Mouse (Mus musculus): ENCODE data around the gene Grm8.

The Grm8 gene

DNA sequence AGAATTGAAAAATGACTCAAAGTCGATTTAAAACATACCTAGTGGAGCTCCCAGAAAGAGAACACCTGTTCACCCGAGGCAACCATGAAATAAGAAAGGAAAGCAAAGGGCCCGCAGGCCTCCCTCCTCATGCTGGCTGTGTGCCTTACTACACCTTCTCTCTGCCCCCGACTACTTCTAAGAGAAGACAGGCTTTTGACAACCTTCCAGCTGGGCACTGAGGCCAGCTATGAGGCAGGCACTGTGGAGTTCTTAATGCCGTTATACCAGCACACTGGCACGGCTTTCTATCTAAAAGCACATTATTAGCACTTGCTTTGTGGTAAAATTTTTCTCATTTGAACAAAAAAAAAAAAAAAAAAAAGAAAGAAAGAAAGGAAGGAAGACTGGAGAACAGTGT, 589.5 kb downstream of the Grm8 start:
- peak; percentile 2 for DNase-seq

DNA sequence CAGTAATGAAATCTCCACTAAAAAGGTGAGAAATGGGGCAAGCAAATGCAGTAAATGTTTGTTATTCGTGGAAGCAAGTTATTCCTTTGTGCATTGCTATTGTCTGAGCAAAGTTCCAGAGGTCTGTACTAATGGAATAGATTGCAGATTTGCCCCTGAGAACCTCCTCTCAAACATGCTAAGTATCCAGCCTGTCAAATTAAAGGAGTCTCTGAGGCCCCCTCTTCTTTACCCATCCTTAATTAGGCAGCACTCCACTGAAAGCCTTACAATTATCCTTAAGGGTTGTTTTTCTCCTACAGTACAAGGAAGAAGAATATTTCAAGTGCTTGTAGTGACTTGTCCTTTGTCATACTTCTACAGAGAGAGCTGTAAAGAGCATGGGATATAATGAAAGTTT, 617.4 kb downstream of the Grm8 start:
- no peak for DNase-seq

- no peak for DNase-seq
Measured at GRCm38 (mm10) chr6:27460998-27461397, 674.0 kb downstream of the Grm8 start.

GRCm38 (mm10) chr6:27408473-27408872, 726.5 kb downstream of the Grm8 start:
- no peak for DNase-seq

GRCm38 (mm10) chr6:27372416-27372815, 762.6 kb downstream of the Grm8 start:
- no peak for DNase-seq

GRCm38 (mm10) chr6:27371095-27371494, 763.9 kb downstream of the Grm8 start:
- no peak for DNase-seq

DNA sequence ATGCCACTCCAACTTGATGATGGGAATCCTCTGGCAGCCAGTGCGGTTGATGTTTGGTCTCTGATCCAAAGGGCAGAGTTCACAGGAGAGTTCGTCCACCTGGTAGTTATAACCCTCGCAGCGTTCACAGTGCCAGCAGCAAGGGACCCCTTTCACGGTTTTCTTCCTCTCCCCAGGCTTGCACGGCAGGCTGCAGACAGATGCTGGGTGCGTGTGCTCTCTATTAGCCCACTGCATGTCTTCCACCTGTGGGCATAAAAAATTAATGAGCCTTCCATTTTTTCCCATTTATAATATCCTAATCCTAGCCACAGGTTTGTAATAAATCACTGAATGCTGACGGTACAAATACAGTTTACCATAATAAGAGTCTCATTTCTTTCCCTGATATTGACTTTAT, 771.2 kb downstream of the Grm8 start:
- no peak for DNase-seq

GRCm38 (mm10) chr6:27360440-27360839, 774.5 kb downstream of the Grm8 start:
- no peak for DNase-seq

DNA sequence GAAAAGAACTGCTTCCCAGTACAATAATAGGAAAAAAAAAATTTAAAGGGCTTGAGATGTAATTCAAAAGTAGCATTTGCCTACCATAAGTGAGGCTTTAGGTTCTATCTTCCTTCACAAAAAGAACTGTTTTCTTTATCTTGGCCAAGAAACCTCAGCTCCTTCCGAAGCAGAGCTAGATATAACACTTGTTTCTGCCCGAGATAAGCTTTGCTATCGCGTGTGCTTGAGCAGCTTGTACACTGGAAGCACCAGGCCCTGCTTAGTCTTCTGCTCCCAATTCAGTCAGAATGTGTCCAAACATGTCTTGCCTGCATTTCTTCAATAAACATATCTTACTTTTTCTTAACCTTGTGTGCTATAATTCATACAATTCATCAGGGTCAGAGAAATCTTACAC, 783.8 kb downstream of the Grm8 start:
- no peak for DNase-seq

DNA sequence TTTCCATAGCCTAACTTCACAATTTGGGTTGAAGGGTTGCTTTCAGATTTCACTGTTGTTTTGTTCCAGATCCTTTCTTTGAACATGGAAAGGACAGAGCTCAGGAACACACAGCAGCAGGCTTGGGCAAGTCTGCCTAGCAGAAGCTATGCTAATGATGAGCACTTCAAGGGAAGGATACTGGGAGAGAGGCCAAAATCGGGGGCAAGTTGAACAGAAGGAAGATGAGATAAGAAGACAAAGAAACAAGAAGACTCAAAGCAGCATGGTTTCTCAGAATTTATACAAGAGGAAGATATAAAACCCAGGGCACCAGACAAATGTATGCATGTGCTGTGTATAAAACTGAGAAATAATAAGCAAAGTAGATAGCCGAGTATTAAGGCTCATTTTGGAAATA, 786.7 kb downstream of the Grm8 start:
- no peak for DNase-seq

GRCm38 (mm10) chr6:27346311-27346710, 788.7 kb downstream of the Grm8 start:
- DNase-seq: no peak

DNA sequence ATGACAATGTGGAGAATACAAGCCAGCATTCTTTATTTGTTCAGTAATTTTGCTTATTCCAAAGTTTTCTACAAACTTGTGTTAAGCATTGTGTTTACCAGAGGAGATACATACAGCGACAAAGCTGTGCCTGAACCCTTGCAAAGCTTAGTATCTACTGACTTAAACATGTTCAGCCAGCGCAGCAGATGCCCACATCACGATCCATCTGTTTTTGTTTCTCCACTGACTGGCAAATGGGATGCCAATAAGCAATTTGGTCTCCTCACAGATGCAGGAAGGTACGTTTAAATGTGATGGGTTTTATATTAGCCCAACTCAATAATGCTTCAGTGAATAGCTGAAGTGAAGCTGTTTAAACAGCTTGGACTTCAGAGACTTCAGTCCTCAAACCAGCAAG, 794.8 kb downstream of the Grm8 start:
- DNase-seq: no peak

- no peak for DNase-seq
Measured at GRCm38 (mm10) chr6:27318575-27318974, 816.4 kb downstream of the Grm8 start.

- DNase-seq: no peak
Measured at GRCm38 (mm10) chr6:27317422-27317821, 817.6 kb downstream of the Grm8 start.

- DNase-seq: no peak
Measured at GRCm38 (mm10) chr6:27316018-27316417, 819.0 kb downstream of the Grm8 start.

GRCm38 (mm10) chr6:27314273-27315009, 820.5 kb downstream of the Grm8 start:
- DNase-seq: no peak

- DNase-seq: no peak
Measured at GRCm38 (mm10) chr6:27310401-27310800, 824.6 kb downstream of the Grm8 start.

DNA sequence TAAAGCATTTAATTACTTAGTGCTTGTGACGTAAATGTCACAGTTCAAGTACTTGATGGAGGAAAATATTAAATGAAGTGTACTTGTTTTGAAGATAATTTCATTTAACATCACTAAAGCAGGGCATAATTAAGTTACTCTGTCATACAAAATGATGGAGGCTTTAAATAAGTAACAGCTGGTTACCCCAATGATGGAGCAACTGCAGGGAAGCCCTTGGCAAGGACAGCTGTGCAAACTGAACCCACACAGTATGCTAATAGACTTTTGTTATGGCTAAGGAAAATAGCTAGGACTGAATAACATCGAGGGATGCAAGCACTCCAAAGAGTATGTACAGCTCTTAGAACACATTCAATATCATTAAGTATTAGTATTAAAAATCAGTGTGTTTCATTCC, 829.6 kb downstream of the Grm8 start:
- no peak for DNase-seq

DNA sequence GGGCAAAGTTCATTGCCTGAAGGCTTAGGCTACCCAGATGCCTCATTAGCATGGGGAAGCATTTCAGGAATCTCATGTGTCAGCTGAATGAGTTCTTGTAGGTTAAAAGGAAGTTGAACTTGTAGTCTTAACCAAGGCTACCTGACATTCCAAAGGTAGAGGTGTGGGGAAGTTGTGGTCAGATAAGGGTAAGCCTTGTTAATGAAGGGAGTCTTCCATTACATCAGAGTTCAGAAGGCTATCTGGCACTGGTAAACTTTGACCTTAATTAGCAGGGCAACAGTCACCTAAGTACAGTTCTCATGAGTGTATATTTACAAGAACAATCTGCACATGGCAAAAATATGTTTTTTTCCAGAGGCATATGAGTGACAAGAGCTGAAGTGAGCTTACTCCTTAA, 870.0 kb downstream of the Grm8 start:
- DNase-seq: no peak

GRCm38 (mm10) chr6:27262611-27263010, 872.4 kb downstream of the Grm8 start:
- DNase-seq: no peak

DNA sequence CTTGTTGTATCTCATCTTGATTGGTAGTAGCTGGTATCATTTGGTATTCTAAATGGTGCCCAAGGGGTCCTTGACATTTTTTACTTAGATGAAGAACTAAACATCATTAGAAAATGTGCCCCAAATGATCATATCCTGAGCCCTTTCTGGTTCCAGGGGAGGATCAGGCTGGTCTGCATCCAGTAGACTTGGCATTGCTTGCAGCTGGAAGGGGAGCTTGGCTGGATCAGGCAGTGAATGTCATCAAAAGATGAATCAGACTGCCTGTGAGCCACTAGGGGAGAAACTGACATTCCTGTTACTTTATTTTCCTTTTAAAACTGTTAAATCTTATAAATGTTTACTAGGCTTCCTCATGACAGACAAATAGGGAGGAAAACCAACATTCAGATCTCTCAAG, 894.6 kb downstream of the Grm8 start:
- no peak for DNase-seq

- no peak for DNase-seq
Measured at GRCm38 (mm10) chr6:27239968-27240367, 895.0 kb downstream of the Grm8 start.

Data from cerebellum, adult 9-11 months (tissue).